Mouse (Mus musculus) layer of hippocampus, adult 8-10 months (tissue): ENCODE data around the gene Tnfrsf21. TPM values are rescaled to one million over a fixed set of nuclear protein-coding genes. Genes with fewer than 3 reads are reported as not detected.
A peak's percentile ranks its signal among the peaks of the same experiment; 100 is the strongest.

Source experiments
- DNase-seq, 2 experiments: peaks; one replicate each; pipeline ENCODE4 v3.0.0; 2022; ENCODE audit warnings: low spot score in 2 of 2
- total RNA-seq, 4 experiments: library from RNA; stranded (reverse); gene quantifications; 2 replicates each; pipeline ENCODE4 v1.2.4; 2022

Tnfrsf21 gene
- total RNA-seq, 4 experiments from 2014 or later, result 113 to 125 (median 118) TPM

GRCm38 (mm10) chr17:43025048-43025447 is 8.7 kb downstream of the Tnfrsf21 start:
- DNase-seq, result no peak

GRCm38 (mm10) chr17:43025819-43026593 is 9.7 kb downstream of the Tnfrsf21 start:
- DNase-seq, result no peak

GRCm38 (mm10) chr17:43026708-43027107 is 10.4 kb downstream of the Tnfrsf21 start:
- DNase-seq, result no peak

GRCm38 (mm10) chr17:43029546-43029945 is 13.2 kb downstream of the Tnfrsf21 start:
- no peak for DNase-seq

- DNase-seq, result peak; percentile 43 to 45
Measured at GRCm38 (mm10) chr17:43030290-43030689, 13.9 kb downstream of the Tnfrsf21 start.

- DNase-seq, result no peak
Measured at GRCm38 (mm10) chr17:43032489-43033036, 16.2 kb downstream of the Tnfrsf21 start.

GRCm38 (mm10) chr17:43035386-43035785 is 19.0 kb downstream of the Tnfrsf21 start:
- DNase-seq, result no peak

GRCm38 (mm10) chr17:43036058-43036757 is 19.9 kb downstream of the Tnfrsf21 start:
- peak; percentile 43 to 44 for DNase-seq

GRCm38 (mm10) chr17:43040571-43040970 is 24.2 kb downstream of the Tnfrsf21 start:
- DNase-seq, result no peak

GRCm38 (mm10) chr17:43050619-43051018 is 34.3 kb downstream of the Tnfrsf21 start:
- no peak for DNase-seq

- no peak for DNase-seq
Measured at GRCm38 (mm10) chr17:43052791-43053190, 36.4 kb downstream of the Tnfrsf21 start.

- no peak for DNase-seq
Measured at GRCm38 (mm10) chr17:43053943-43054342, 37.6 kb downstream of the Tnfrsf21 start.

- no peak for DNase-seq
Measured at GRCm38 (mm10) chr17:43058277-43059025, 42.1 kb downstream of the Tnfrsf21 start.

GRCm38 (mm10) chr17:43064705-43065104 is 48.4 kb downstream of the Tnfrsf21 start:
- DNase-seq, result no peak

- DNase-seq, result no peak
Measured at GRCm38 (mm10) chr17:43068846-43069553, 52.6 kb downstream of the Tnfrsf21 start.

- no peak for DNase-seq
Measured at GRCm38 (mm10) chr17:43070946-43071345, 54.6 kb downstream of the Tnfrsf21 start.

GRCm38 (mm10) chr17:43072142-43072786 is 55.9 kb downstream of the Tnfrsf21 start:
- no peak for DNase-seq

GRCm38 (mm10) chr17:43072787-43073148 is 56.4 kb downstream of the Tnfrsf21 start:
- no peak for DNase-seq

GRCm38 (mm10) chr17:43074391-43074790 is 58.0 kb downstream of the Tnfrsf21 start:
- no peak for DNase-seq

- DNase-seq, result no peak
Measured at GRCm38 (mm10) chr17:43075100-43075499, 58.7 kb downstream of the Tnfrsf21 start.

GRCm38 (mm10) chr17:43075937-43076336 is 59.6 kb downstream of the Tnfrsf21 start:
- DNase-seq, result no peak
